Mouse (Mus musculus): Measurements from ENCODE around the gene 1700020N01Rik.

DNA sequence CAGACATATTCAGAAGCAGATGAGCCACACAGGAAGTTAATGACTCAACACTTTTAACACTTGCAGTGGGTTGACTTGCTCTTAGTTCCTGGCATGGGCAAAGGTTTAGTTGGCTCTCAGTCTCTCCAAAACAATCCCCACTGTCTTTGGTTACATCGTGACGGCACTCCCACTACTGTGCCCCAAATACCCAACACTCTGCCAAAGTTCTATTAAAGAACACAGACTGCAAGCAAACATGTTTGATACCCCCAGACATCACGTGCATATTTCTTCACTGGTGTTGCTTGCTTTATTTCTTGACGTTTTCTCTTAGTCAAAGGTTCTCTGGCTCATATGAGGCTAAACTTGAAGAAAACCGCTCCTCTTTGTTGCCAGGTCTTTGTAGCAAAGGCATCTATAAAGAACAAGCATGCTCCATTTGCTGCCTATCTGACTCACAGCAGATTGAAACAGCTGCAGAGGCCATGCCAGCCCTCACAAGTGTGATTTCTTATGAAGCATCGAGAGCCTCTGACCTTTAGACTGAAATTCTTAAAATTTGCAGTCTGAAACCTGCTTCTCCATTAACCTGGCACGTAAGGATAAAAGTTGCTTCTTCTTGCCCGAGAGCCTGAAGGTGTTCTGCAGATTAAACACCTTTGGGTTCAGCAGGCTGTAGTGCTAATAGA, 66.8 kb downstream of the 1700020N01Rik start:
- TF ChIP-seq POLR2A (IDR thresholded peaks at IDR 0.05; ENCODE audit: insufficient read depth, low read depth, low read length) (no peak), CTCF (IDR thresholded peaks at IDR 0.05; ENCODE audit: insufficient read depth, low read depth, low read length) (no peak)

All from olfactory bulb, adult 2 months (tissue).